Mouse (Mus musculus): Measurements from ENCODE around the gene Gm20441.
A peak's percentile ranks its signal among the peaks of the same experiment; 100 is the strongest.

Gm20441 gene

DNA sequence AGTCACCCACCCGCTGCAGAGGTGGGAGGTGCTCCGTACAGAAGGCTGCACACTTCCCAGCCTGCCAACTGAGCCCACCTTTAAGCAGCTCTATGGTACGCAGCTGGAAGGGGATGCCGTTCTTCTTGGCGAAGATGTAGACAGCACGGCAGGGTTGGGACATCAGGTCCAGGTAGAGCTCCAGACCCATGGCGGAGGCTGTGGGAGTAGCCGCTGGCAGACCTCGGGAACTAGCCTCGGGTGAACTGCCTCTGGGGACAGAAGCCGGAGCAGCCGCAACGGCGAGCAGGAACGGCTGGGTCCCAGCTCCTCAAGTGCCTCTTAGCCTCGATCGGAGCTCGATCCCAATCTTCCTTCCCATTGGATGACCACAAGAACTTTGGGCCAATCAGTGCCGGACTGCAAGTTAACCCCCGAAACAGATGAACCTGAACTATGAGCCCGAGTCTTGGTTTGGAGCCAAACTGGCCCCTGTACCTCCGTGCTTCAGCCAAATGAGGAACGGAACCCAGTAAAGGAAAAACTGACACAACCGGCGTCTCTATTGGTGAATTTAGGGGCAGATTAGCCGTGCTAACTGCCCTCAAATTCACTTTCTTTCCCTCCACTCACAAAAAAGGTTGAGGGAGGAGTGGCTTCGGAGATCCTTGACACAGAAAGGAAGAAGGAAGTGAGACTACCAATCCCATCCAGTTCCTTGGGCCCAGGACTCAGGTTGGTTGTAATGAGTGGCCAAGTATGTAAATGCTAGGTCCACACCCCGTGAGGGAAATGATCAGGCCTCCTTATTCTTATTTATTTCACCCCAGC, at the start of gene Gm20441, which contains the start of gene Gstt3:
Gene Gm20441 (minus strand): TSS at position 186 of the 810 bp plus-strand sequence.
Gene Gstt3 (minus strand): TSS at position 646 of the 810 bp plus-strand sequence.
- DNase-seq: peak; percentile 91 to 93

DNA sequence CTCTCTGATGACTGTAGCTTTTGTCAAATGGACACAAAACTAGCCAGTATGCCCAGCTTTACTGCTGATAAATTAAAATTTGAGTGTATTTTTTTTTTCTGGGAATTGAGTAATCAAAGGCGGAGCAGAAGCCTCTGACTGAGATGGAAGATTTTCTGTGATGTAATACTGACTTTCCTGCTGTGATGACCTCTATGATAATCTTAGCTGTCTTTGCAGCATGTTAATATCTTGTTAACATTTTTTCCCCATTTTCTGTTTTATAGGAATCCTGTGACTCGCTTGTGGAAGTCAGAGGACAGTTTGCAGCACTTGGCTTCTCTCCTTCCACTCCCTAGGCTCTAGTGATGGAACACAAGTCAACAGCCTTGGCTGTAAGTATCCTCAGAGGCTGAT, 49.5 kb upstream of the Gm20441 start:
- DNase-seq: no peak

GRCm38 (mm10) chr10:75829529-75830274, 48.9 kb upstream of the Gm20441 start:
- DNase-seq: no peak

DNA sequence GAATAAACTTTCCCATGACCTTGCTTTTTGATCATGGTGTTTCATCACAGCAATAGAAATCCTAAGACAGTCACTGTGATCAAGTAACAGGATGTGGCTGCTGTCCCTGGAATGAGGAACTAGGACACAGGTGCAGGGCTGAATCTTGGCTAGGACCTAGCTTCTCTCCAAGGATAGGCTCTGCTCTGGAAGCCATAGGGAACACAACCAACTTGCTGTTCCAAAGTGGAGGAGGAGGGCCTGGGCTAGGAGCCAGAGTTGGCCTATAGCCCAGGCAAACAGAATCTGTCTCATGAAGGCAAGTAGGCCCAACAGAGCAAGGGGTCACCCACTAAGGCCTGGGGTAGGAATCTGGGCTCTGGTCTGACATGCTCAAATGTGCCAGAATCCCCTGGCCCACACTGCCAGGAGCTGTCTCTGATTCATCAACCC, 47.8 kb upstream of the Gm20441 start:
- DNase-seq: peak; percentile 58 to 64

- peak; percentile 78 to 88 for DNase-seq
These were observed 47.1 kb upstream of the Gm20441 start for GRCm38 (mm10) chr10:75827668-75828360.

DNA sequence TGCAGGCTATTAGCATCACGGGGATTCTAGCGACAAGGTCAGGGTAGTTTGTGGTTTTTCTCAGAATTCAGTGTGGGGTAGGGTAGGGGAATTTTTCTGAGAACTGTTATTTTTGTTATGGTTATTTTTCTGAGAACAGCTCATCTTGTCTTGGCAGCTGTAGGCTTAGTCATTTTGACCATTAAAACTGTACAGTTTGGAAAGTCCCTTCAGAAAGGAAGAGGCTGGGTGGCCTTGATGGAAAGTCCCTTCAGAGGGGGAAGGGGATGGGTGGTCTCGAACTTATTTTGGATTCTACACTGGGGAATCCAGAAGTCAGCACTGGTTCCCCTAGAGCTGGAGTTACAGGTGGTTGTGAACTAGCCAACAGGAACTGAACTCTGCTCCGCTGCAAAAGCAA, 43.8 kb upstream of the Gm20441 start:
- no peak for DNase-seq

GRCm38 (mm10) chr10:75823782-75824181, 43.0 kb upstream of the Gm20441 start:
- no peak for DNase-seq

DNA sequence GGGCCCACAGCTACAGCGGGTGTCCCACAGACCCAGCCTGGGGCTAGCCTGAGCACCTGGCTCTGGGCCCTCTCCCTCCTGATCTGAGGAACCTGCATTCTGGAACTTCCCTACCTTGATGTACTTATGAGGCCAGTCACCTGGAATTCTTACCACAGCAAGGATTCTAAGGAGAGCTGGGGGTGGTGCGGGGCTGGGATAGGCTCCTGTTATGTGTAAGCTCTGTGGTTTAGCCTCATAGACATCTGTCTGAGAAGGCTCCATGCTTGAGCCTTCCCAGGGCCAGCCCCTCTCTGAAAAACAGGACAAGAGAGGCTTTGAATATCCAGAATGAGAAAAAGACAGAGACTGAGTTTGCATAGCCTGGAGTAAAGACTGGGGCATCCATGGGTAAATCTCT, 41.7 kb upstream of the Gm20441 start, which contains the start of gene Gstt4:
Gene Gstt4 (minus strand): TSS at position 101 of the 400 bp plus-strand sequence.
- no peak for DNase-seq

DNA sequence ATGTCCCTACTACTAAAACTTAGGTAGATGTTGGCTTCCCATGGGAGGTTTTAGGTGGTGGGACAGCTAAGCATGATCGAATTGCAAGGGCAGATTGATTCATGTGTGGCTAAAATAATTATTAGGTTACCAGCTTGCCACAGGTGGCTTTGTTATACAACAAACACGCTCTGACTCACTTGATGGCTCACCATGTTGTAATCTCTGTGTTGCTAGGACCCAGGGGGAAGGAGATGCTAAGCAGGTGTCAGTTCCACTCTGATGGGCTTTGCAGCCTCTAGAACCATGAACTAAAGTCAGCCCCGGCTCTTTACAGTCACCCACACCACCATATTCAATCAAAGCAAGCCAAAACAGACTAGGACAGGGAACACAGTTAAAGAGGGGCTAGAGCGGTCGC, 39.1 kb upstream of the Gm20441 start:
- DNase-seq: no peak

DNA sequence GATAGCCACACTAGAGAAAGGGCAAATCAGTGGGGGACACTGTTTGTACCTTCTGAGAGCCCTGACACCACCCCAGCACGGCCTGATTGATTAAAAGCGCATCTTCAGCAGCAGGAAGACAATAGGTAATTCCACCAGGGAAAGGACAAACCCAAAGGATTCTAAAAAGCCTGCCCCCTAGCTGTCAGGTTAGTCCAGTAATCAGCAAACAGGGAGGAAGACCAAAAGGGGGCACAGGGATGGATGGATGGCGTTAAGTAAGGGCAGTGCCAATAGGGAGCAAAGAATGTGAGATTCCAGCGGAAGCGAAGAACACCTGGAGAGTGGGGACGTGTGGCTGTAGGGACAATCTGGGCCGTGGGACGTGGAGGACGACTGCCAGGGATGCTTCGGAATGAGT, 37.9 kb upstream of the Gm20441 start:
- no peak for DNase-seq

DNA sequence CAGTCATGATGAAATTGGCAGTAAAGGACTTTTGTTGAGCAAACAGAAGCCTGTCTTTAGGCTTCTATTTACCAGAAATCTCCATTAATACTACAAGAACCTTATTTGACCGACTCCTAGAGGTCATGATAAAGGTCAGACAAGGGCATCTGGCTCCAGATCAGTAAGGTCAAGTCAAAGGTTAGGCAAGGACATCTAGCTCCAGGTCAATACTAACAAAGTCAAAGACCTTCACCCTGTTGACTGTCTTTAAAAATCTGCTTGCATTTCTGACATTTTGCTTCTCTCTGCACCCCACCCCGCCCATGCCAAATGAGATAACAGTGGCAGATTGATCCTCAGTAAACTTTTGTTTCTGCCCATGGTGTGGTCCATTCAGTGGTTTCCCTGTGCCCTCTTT, 23.5 kb upstream of the Gm20441 start:
- no peak for DNase-seq

DNA sequence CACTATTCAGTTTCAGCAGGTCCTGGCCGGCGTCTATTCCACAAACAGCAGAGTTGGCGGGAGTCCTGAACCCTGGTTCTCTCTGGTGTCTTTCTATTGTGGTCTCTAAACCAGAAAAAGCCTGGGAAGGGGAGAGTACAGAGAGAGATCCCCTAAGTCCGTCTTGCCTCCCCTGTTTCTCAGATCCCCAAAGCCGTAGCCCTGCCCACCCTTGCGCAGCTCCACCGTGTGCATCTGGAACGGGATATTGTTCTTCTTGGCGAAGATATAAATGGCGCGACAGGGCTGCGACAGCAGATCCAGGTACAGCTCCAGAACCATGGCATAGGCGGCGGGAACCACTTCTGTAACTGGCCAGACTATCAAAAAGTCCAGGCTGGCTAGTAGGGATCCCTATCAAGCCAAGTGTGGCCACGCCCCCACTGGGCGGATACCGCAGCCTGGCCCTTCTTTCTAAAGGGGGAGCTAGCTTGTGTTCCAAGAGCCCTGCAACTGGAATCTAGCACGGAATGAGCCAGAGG, 17.5 kb upstream of the Gm20441 start, which contains the start of gene Gstt1:
Gene Gstt1 (minus strand): TSS at position 409 of the 521 bp plus-strand sequence.
- DNase-seq: peak; percentile 77 to 81

- peak; percentile 61 to 64 for DNase-seq
These were observed 16.9 kb upstream of the Gm20441 start for GRCm38 (mm10) chr10:75797619-75798175.

GRCm38 (mm10) chr10:75796731-75797516, 16.2 kb upstream of the Gm20441 start:
- DNase-seq: peak in 1 of 2 experiments; percentile 25

GRCm38 (mm10) chr10:75794880-75795279, 14.1 kb upstream of the Gm20441 start:
- DNase-seq: peak; percentile 73 to 86

DNA sequence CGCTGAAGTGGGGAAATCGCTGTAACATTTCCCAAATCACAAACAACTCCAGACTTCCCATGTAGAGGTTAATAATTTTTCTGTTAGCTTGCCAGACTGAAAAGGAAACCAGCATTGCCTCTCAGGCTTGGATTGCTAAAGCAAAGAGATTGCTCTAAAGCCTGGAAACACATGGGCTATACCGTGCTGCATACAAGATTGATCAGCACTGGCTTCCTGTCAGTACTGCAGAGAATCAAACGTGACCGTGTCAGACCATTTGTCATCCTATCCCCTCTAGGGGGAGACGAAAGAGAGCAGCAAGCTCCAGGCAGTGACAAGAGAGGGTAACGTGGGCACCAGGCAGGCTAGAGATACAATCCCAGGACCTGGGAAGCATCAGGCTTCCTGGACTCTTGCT, 10.0 kb upstream of the Gm20441 start:
- DNase-seq: no peak

- peak; percentile 81 to 85 for DNase-seq
These were observed 9.1 kb upstream of the Gm20441 start for GRCm38 (mm10) chr10:75789841-75790240.

DNA sequence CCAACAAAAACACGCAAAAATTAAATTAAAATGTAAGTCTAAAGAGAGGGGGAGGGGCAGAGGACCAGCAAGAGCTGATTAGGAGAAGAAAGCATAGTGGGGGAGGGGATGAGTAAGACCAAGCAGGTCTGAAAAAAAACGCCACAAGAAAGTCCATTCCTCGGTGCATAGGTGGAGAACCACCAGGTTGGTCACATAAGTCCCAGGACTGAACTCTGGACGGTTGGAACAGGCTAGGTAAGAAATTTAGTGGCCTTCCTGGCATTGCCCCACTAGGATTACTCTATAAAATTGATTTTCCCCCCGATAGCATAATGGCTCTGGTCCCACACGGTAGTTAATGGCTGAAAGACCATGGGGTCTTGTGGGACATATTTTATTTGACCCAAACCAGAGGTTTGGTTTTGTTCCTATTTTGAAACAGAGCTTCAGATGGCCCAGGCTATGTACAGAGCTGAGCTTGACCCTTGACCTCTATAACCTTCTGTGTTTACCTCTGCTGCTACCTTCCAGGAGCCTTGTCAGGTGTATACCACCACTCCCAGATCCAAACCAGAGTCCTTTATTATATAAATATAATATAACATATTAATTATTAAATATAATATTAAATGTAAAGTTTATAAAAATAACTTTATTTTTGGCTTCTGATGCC, 8.5 kb upstream of the Gm20441 start:
- no peak for DNase-seq

DNA sequence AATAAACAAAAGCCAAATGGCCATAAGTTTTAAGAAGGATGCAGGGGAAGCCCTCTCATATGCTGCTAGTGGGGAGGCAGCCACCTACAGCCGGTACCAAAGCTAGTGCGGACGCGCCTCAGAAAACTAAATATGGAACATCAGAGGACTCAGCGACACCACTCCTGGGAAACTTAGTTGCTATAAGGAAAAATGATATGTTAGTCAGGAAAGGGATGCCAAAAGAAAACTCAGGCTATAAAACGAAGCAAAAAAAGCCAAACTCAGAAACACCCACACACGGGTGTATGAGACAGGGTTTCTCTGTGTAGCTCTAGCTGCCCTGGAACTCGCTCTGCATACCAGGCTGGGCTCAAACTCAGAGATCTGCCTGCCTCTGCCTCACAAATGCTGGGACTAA, 7.5 kb upstream of the Gm20441 start:
- no peak for DNase-seq

DNA sequence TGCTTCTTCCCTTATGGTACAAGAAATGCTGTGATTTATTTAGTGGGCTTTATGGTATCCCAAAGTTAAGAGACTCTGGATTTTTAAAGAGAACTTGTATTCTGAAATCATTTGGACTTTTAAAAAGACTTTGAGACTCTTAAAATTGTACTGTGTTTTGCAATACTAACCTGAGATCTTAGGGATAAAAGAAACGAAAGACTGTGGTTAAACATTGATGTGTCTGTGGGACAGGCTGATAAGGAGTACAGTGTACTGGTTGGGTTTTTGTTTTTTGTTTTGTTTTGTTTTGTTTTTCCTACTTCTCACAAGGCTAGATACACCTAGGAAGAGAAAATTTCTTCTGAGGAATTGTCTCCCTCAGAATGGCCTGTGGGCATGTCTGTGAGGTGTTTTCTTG, 4.7 kb upstream of the Gm20441 start:
- no peak for DNase-seq

All from kidney, adult 8-10 months (tissue).